Mouse (Mus musculus) A20 (cell line): Measurements from ENCODE around the gene Gm11037.

Source experiments
- DNase-seq: peaks from one replicate; pipeline ENCODE4 v3.0.0-alpha.2; 2011; ENCODE audit warnings: low read depth, low spot score

Gm11037 gene

DNA sequence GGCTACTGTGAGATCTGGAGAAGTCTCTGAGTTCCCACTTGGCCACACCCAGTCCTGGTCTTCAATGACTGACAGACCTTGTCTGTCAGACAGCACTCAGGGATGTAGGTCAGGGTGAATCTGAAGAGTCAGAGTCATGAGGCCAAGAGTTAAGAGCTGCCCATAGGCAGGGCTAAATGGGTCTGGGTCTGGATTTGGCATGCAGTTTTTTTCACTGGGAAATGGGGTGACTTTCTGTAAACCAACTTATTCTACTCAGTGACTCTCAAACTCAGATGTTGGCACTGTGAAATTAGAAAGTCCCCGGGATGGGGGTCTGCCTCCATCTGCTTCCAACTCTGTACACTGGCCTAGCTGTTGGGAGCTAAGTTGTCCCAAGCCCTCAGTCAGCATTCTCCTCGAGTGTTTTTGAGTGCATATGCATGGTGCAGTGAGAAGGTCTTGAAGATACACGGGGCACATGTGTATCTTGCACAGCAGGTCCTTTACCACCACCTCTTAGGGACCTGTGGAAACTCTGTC is 4.6 kb upstream of the Gm11037 start:
- no peak for DNase-seq

- DNase-seq: no peak
These were observed 3.5 kb upstream of the Gm11037 start for GRCm38 (mm10) chr2:131129836-131130235.

GRCm38 (mm10) chr2:131130849-131131248 is 2.4 kb upstream of the Gm11037 start:
- no peak for DNase-seq

DNA sequence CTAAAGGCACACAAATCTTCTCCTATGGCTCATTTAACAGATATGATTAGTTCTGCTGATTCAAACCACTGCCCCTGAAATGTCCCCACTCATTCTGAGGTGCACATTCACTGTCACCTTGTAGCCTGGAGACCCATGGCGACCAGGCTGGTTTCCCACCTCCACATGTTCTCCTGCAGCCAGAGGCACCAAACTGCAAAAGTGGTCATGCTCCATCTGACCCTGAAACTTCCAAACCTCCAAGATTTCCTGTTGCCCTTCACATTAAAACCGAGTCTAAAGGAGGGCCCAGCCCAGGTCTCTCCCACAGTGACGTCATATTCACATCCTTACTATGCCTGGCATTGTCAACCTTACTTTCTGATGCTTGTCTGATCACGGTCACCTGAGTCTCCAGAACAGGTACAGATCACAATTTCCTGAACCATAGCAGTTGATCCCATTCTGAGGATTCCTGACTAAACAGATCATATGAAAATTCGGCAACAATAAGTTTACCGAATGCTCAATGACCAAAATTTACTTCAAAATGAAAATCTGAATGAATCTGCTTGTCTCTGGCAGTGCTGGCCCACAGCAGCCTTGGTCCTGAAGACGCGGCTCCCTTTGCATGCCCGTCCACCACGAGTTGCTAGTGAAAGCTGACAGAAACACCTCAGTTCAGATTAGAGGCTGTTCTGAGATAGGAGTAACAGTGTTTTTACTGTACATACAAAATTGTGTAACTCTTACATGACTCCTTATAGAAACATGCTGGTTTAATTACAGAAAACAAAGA is 997 bp upstream of the Gm11037 start:
- DNase-seq: no peak

- DNase-seq: no peak
These were observed 1.1 kb downstream of the Gm11037 start for GRCm38 (mm10) chr2:131134381-131134780.

DNA sequence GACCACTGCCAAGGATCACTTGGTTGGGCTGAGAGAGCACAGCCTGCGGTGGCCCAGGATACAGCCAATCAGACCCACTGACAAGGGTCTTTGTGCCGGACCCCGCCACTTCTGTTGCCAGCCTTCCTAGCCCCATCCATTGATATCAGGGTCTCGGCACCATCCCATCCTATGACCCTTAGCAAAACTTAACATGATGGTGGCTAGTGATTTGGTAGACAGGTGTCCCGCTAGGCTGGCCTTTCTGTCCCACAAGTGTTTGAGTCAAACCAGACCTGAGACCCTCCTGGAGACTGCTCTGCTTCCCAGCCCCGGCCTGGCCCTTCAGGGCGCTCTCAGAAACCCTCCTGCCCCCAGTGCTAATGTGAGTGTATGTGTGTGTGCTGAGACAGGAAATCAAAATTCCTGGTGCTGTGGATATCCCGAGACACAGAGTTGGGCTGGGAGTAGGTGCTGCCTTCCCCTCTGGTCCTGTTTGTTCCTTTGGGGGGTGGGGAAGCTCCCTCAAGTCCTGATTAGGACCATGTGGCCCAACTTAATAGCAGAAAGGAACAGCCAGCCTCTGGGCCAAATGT is 1.6 kb downstream of the Gm11037 start:
- DNase-seq: no peak

DNA sequence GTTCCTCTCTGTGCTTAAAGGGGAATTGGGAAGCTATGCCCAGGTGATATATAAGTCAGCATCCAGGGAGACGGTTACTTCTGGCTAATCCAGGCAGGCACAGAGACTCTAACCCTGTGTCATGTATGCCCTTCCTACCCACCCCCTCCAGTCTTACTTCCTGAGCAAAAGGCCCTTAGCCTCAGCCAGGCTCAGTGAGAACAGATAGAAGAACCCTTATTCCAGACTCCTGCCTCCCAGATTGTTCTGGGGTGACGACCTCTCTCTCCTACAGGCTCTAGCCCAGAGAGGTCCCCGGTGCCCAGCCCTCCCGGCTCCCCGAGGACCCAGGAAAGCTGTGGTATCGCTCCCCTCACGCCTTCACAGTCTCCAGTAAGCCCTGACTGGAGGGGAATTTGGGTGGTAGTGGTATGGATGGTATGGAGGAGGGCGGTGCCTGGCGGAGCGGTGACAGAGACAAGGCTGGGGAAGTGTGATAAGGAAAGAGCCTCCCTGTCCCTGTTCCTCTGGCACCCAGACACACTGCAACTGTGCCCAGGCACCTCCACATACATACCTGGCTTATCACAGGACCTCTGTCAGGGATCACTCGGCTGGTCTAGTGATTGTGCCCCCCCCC is 2.3 kb downstream of the Gm11037 start:
- no peak for DNase-seq

DNA sequence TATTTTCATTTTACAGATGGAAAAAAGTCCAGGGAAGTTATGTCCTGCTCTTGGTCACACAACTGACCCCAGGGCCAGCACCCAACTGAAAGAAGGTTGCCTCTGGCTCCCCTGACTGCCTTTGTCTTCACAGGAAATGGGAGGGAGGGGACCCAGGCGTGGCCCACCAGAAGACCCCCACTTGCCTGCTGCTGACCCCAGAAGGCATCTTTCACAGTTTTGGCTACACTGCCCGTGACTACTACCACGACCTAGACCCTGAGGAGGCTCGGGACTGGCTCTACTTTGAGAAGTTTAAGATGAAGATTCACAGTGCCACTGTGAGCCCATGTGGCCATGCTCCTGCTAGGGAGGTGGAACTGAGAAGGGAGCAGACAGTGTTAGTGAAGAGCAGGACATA is 5.0 kb downstream of the Gm11037 start:
- DNase-seq: no peak

DNA sequence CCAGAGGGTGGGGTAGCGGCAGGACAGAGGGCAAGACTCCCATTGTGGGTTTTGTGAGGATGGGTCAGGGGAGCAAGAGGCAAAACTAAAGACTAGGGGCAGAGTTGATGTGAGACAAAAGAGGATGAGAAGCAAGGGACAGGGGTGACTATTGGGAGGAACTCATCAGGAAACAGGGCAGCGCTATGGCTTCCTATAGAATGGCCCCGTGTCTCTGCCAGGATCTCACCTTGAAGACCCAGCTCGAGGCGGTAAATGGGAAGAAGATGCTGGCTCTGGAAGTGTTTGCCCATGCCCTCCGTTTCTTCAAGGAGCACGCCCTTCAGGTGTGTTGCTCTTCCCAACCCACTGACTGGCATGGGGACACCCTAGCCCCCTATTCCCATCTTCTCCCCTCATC is 5.5 kb downstream of the Gm11037 start:
- DNase-seq: no peak

DNA sequence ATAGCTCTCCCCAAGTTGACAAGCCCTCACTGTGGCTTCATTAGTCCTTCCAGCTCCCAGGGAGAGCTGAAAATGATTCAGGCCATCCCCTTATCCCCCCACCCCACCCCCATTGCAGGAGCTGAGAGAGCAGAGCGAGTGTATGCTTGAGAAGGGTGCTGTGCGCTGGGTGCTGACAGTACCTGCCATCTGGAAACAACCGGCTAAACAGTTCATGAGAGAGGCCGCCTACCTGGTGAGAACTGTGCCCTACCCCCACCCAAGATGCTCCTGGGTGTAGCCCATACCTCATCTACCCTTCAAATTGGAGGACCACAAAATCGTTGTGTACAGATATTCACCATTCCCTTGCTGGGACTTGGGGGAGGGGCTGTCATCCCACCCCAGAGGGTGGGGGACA is 6.0 kb downstream of the Gm11037 start:
- DNase-seq: no peak

DNA sequence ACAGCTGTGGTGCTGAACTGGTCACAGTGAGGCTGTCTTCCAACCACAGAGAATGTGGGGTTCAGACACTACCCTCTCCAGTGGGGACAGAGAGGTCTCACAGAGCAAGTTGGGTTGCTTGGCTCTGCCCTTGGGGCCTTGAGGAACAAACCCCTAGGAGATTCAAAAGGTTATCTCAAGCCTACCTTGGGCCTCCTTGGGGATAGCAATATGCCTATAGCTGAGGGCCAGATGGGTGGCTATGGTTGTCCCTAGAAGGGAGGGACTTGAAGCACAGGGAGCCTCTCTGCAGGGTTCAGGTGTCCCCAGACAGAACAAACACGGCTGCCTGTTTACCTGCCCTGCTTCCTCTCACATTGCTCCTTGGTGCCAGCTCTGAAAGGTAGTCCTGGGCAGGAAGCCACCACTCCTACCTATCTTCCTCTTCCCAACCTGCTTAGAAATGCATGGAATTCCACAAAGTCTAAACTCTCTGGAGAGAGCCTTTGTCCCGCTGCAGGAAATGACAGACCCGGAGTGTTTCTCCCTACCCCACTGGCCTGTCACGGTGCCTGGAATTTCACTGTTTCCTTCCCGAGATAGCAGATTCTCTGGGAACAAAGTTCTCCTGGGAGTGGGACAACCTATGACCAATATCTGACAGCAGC is 6.7 kb downstream of the Gm11037 start:
- no peak for DNase-seq

DNA sequence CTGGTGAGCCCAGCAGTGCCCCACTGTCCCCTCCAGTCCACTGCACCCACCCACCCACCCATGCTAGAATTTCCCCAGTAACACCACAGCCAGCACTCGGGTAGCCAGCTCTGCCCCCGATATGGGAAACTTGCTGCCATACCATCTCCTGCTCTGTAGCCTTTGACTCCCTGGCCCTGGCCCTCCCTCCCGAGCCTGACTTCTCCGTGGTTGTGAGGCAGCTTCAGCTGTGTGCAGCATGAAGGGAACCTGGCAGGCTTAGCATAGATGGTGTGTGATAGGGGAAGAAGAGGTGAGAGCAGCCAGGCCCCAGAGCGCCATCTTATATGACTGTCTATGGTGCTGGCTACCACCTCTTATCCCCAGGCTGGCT is 7.2 kb downstream of the Gm11037 start:
- no peak for DNase-seq

- DNase-seq: no peak
These were observed 8.2 kb downstream of the Gm11037 start for GRCm38 (mm10) chr2:131141336-131141986.

DNA sequence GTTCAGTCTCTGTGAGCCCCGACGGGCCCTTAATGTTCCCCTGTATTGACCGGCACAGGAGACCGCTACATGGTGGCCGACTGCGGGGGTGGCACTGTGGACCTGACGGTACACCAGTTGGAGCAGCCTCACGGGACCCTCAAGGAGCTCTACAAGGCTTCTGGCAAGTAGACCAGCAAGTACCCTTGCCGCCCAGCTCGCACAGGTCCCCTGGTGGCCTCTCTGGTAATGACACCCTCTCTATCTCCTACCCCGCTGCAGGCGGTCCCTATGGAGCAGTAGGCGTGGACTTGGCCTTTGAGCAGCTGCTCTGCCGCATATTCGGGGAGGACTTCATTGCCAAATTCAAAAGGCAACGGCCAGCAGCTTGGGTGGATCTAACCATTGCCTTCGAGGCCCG is 9.3 kb downstream of the Gm11037 start:
- peak; percentile 70 for DNase-seq

GRCm38 (mm10) chr2:131143007-131143780 is 9.9 kb downstream of the Gm11037 start:
- no peak for DNase-seq

DNA sequence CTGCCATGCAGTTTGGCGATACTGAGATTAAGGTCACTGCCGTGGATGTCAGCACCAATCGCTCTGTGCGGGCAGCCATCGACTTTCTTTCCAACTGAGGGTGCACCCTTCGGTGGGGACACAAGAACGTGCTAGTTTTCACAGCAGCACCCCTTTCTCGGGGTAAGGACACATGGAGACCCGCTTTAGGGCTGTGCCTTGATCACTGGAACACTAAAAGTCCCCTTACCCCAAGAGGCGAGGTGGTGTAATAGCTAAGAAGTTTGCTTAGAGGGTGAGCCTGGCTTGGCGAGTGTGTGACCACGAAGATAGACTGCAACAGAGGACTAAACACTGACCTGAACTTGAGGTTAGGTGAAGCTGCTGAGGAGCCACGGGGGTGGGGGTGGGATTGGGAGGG is 11.8 kb downstream of the Gm11037 start:
- DNase-seq: no peak

GRCm38 (mm10) chr2:131145536-131145935 is 12.2 kb downstream of the Gm11037 start:
- no peak for DNase-seq

DNA sequence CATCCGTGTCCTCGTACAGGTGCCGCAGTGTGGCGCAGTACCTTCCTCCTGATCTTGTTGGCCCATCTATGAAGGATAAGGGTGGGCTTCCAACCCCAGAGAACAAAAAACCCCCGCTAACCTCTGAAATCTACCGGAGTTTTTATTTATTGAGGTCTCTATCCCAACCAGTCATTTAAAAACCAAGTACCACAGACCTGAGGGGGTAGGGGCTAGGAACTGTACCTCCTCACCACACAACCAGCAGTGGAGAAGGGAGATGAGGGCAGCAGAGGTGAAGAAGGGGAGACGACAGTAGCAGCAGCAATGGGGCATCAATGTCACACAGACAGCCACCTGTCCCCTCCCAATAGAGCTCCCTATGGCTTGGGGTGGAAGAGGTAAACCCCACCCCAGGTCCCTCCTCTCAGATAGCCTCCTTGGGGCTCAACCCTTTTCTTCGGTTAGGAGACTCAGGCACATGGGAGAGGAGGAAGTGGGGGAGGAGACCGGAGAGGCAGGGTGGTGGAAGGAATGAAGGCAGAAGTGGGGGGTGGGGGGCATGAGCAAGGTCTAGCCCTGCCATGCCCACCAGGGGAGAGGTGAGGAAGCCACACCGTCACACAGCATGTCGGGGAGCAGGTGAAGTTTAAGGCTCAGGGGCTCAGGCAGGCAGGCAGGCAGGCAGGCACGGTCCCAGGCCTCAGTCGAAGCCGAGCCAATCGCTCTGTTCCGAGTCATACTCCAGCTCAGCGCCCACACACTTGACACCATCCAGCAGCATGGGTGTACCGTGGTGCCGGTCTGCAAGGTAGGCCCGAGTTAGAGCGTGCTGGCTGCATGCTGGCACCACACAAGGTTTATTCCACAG is 13.1 kb downstream of the Gm11037 start:
- no peak for DNase-seq

DNA sequence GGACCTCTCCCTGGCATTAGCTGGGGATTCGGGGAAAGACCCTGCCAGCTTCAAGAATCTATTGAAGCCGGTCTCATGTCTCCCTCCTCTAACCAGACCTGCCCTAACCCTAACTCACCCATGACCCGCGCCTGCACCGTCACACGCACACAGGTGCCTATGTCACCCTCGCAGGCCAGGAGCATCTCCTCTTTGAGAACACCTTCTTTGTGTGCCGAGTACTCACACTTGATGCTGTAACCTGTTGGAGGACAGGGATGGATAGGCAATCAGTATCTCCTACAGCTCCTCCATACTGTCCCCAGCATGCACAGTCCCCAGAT is 13.7 kb downstream of the Gm11037 start:
- DNase-seq: no peak
